Comparison of ENCODE assay signal across 25 mouse cellular contexts in genomic region chr16:23214314-23214713, GRCm38 (mm10). TPM values are rescaled to one million over a fixed set of nuclear protein-coding genes. Genes with fewer than 3 reads are reported as not detected.
DNase-seq lines count a peak whose midpoint lies in the region; ATAC-seq and TF ChIP-seq lines count a peak whose summit lies in the region.
"Had no signal": no experiment of that assay in that cellular context is flagged by ENCODE, and none has a peak within 500 bp of the region (broad histone marks: within the 10 kb centered on the region; RNA-seq: fewer than 3 reads in every experiment).

No protein-coding gene starts in this region.

- no peaks in the 10 kb centered on the region for H3K27me3 ChIP-seq in lung, embryonic 14.5 days (ENCODE audit: insufficient read depth, low read length)
- H3K27me3 ChIP-seq in CH12.LX (replicated peaks), result no peaks in the 10 kb centered on the region
- H3K27me3 ChIP-seq in stomach, postnatal 0 days (ENCODE audit: control insufficient read depth, insufficient read depth, low read length), result no peaks in the 10 kb centered on the region
- H3K27me3 ChIP-seq: embryonic facial prominence, embryonic 12.5 days; embryonic facial prominence, embryonic 15.5 days; forebrain, embryonic 13.5 days; heart, embryonic 15.5 days; hindbrain, embryonic 12.5 days; hindbrain, embryonic 15.5 days had no signal

- peaks cover 3% of the 10 kb centered on the region for H3K4me1 ChIP-seq in lung, embryonic 14.5 days (ENCODE audit: insufficient read depth)
- H3K4me1 ChIP-seq in CH12.LX (ENCODE audit: control insufficient read depth in 1 of 2, insufficient read depth in 2 of 2), result peaks cover 11 to 12% of the 10 kb centered on the region in 2 experiments
- no peaks in the 10 kb centered on the region for H3K4me1 ChIP-seq in stomach, postnatal 0 days (replicated peaks; ENCODE audit: control insufficient read depth, insufficient read depth)
- H3K4me1 ChIP-seq: embryonic facial prominence, embryonic 12.5 days; embryonic facial prominence, embryonic 15.5 days; forebrain, embryonic 13.5 days; hindbrain, embryonic 12.5 days; hindbrain, embryonic 15.5 days had no signal

- dilution Hi-C loops in CH12.LX (cut with MboI; ENCODE audit: extremely low pct_ligation_motif_present, extremely low pct_unique_long_range_greater_than_20kb, low sequenced_read_pairs), result no loop called here

- peak; percentile 87 for TF ChIP-seq EP300 in CH12.LX (IDR thresholded peaks at IDR 0.05; ENCODE audit: low read length)
- no peak for TF ChIP-seq EP300 in stomach, postnatal 0 days (optimal IDR thresholded peaks at IDR 0.05)

- no peak overlapping the region for H3K9ac ChIP-seq in lung, embryonic 14.5 days
- H3K9ac ChIP-seq in CH12.LX (ENCODE audit: insufficient read depth, low read depth), result no peak overlapping the region
- H3K9ac ChIP-seq in stomach, postnatal 0 days (ENCODE audit: low read length), result no peak overlapping the region
- H3K9ac ChIP-seq: embryonic facial prominence, embryonic 12.5 days; embryonic facial prominence, embryonic 15.5 days; forebrain, embryonic 13.5 days; heart, embryonic 12.5 days; heart, embryonic 15.5 days; hindbrain, embryonic 12.5 days; hindbrain, embryonic 15.5 days had no signal

- DNase-seq in heart, adult 11 months, result peak; percentile 87
- no peak for DNase-seq in heart, postnatal 10 days
- DNase-seq in lung, embryonic 14.5 days, result peak; percentile 21
- DNase-seq in lung, postnatal 10 days, result no peak
- peak; percentile 48 for DNase-seq in CH12.LX (ENCODE audit: extremely low read depth)
- peak; percentile 4 for DNase-seq in stomach, postnatal 0 days (ENCODE audit: low spot score)
- DNase-seq in ovary, postnatal 10 days (ENCODE audit: low spot score), result no peak
- DNase-seq: adrenal gland, adult 8-10 months; adrenal gland, postnatal 25 days; cerebellum, adult 18-20 months; cerebellum, adult 9-10 months; cerebellum, postnatal 14 days; gastrocnemius, postnatal 10 days; gastrocnemius, postnatal 36 days; heart, postnatal 14 days had no signal

- H3K9me3 ChIP-seq in lung, embryonic 14.5 days (ENCODE audit: low read depth, low read length), result no peaks in the 10 kb centered on the region
- no peaks in the 10 kb centered on the region for H3K9me3 ChIP-seq in CH12.LX (replicated peaks; ENCODE audit: low read length)
- no peaks in the 10 kb centered on the region for H3K9me3 ChIP-seq in stomach, postnatal 0 days (ENCODE audit: control insufficient read depth, low read length)
- H3K9me3 ChIP-seq: embryonic facial prominence, embryonic 15.5 days; forebrain, embryonic 13.5 days; heart, embryonic 12.5 days; heart, embryonic 15.5 days; hindbrain, embryonic 12.5 days; hindbrain, embryonic 15.5 days had no signal

- H3K27ac ChIP-seq in lung, embryonic 14.5 days (ENCODE audit: low read depth), result no peak overlapping the region
- H3K27ac ChIP-seq in CH12.LX (ENCODE audit: insufficient read depth, low read depth), result no peak overlapping the region
- no peak overlapping the region for H3K27ac ChIP-seq in stomach, postnatal 0 days (replicated peaks)
- H3K27ac ChIP-seq: embryonic facial prominence, embryonic 12.5 days; embryonic facial prominence, embryonic 15.5 days; forebrain, embryonic 13.5 days; heart, embryonic 15.5 days; hindbrain, embryonic 12.5 days; hindbrain, embryonic 15.5 days had no signal

- H3K36me3 ChIP-seq in lung, embryonic 14.5 days (ENCODE audit: insufficient read depth), result no peaks in the 10 kb centered on the region
- H3K36me3 ChIP-seq in CH12.LX (replicated peaks in 1 of 2; ENCODE audit: control insufficient read depth in 1 of 2, insufficient read depth in 1 of 2, low read length in 1 of 2), result no peaks in the 10 kb centered on the region
- no peaks in the 10 kb centered on the region for H3K36me3 ChIP-seq in stomach, postnatal 0 days (ENCODE audit: control insufficient read depth, insufficient read depth, low read length)
- H3K36me3 ChIP-seq: embryonic facial prominence, embryonic 12.5 days; embryonic facial prominence, embryonic 15.5 days; heart, embryonic 12.5 days; heart, embryonic 15.5 days; hindbrain, embryonic 12.5 days; hindbrain, embryonic 15.5 days had no signal

- TF ChIP-seq RAD21 in CH12.LX (IDR thresholded peaks at IDR 0.05; ENCODE audit: low read depth, low read length), result no peak

- H3K4me3 ChIP-seq in lung, embryonic 14.5 days (ENCODE audit: low read depth, low read length), result no peak overlapping the region
- no peak overlapping the region for H3K4me3 ChIP-seq in CH12.LX (replicated peaks in 1 of 3; ENCODE audit: low read depth in 2 of 3, low read length in 2 of 3, poor library complexity in 1 of 3)
- H3K4me3 ChIP-seq in stomach, postnatal 0 days (ENCODE audit: low read depth, low read length), result no peak overlapping the region
- H3K4me3 ChIP-seq: embryonic facial prominence, embryonic 12.5 days; embryonic facial prominence, embryonic 15.5 days; forebrain, embryonic 13.5 days; heart, embryonic 12.5 days; heart, embryonic 15.5 days; hindbrain, embryonic 12.5 days; hindbrain, embryonic 15.5 days had no signal

- H3K4me2 ChIP-seq in lung, embryonic 14.5 days, result no peak overlapping the region
- no peak overlapping the region for H3K4me2 ChIP-seq in CH12.LX (ENCODE audit: insufficient read depth, low read depth, poor library complexity, severe bottlenecking)
- no peak overlapping the region for H3K4me2 ChIP-seq in stomach, postnatal 0 days (replicated peaks; ENCODE audit: low read depth)
- H3K4me2 ChIP-seq: embryonic facial prominence, embryonic 12.5 days; embryonic facial prominence, embryonic 15.5 days; forebrain, embryonic 13.5 days; heart, embryonic 12.5 days; heart, embryonic 15.5 days; hindbrain, embryonic 12.5 days; hindbrain, embryonic 15.5 days had no signal

- intact Hi-C loops in heart, postnatal 10 days (cut with DNase I), result loop anchor here (2.0 kb wide), 1 partner anchor 40 kb away; no protein-coding TSS in a partner anchor

- peak; percentile 17; the same call in 1 of the 2 replicates for ATAC-seq in lung, embryonic 14.5 days (ENCODE audit: insufficient read depth)
- no peak for ATAC-seq in stomach, postnatal 0 days (ENCODE audit: low FRiP score, low TSS enrichment)
- ATAC-seq: activated CD4-positive, CD25-positive, alpha-beta regulatory T cell, adult 4 months; CD4-positive, CD25-positive, alpha-beta regulatory T cell, adult 4 months; forebrain, embryonic 13.5 days; forebrain, embryonic 16.5 days had no signal

- H3K79me2 ChIP-seq in CH12.LX (replicated peaks; ENCODE audit: control insufficient read depth, extremely low read depth, insufficient read depth, poor library complexity, severe bottlenecking), result no peaks in the 10 kb centered on the region

- no peak for TF ChIP-seq CTCF in lung, embryonic 14.5 days (IDR thresholded peaks at IDR 0.05; ENCODE audit: low read depth)
- TF ChIP-seq CTCF in CH12.LX (conservative IDR thresholded peaks at IDR 0.05 in 1 of 2, IDR thresholded peaks at IDR 0.05 in 1 of 2; ENCODE audit: low read depth in 2 of 2, low read length in 2 of 2), result no peak
- no peak for TF ChIP-seq CTCF in stomach, postnatal 0 days (IDR thresholded peaks at IDR 0.05; ENCODE audit: low read depth)

- TF ChIP-seq POLR2A in CH12.LX (IDR thresholded peaks at IDR 0.05; ENCODE audit: low read depth, low read length), result no peak

- WGBS in lung, embryonic 14.5 days, result 71% methylated on average over 7 of the region's 7 CpGs
- WGBS in stomach, postnatal 0 days, result 72% methylated on average over 7 of the region's 7 CpGs

- in situ Hi-C loops in CH12.LX (cut with MboI; ENCODE audit: low pct_ligation_motif_present, low pct_unique_long_range_greater_than_20kb, low sequenced_read_pairs), result no loop called here

TF ChIP-seq in CH12.LX, 34 proteins besides CTCF, POLR2A, EP300 and RAD21:
- no peak for TF ChIP-seq CHD1 (IDR thresholded peaks at IDR 0.05; ENCODE audit: low read depth, low read length)
- peak; percentile 44 for TF ChIP-seq BHLHE40 (IDR thresholded peaks at IDR 0.05; ENCODE audit: low read depth, low read length)
- no peak for TF ChIP-seq NRF1 (IDR thresholded peaks at IDR 0.05; ENCODE audit: low read depth, low read length)
- no peak for TF ChIP-seq HCFC1 (IDR thresholded peaks at IDR 0.05; ENCODE audit: low read depth, low read length)
- no peak for TF ChIP-seq MYC (IDR thresholded peaks at IDR 0.05; ENCODE audit: low read depth, low read length)
- TF ChIP-seq JUND (conservative IDR thresholded peaks at IDR 0.05; ENCODE audit: low read depth, low read length), result peak; percentile 56; the same call in 1 of the 2 replicates
- TF ChIP-seq KAT2A (IDR thresholded peaks at IDR 0.05; ENCODE audit: insufficient replicate concordance, low read length), result no peak
- peak; percentile 72 for TF ChIP-seq ETS1 (conservative IDR thresholded peaks at IDR 0.05; ENCODE audit: low read depth, low read length)
- TF ChIP-seq SIN3A (IDR thresholded peaks at IDR 0.05; ENCODE audit: low read length), result no peak
- TF ChIP-seq RCOR1 (conservative IDR thresholded peaks at IDR 0.05; ENCODE audit: low read depth, low read length), result no peak
- 0 out of 2 replicates have a peak, but pooled peaks have one; percentile 39 for TF ChIP-seq TCF12 (IDR thresholded peaks at IDR 0.05; ENCODE audit: low read depth, low read length)
- TF ChIP-seq IRF4 (IDR thresholded peaks at IDR 0.05; ENCODE audit: low read depth, low read length), result peak; percentile 72
- peak; percentile 28; the same call in 1 of the 2 replicates for TF ChIP-seq JUN (IDR thresholded peaks at IDR 0.05; ENCODE audit: insufficient read depth, low read depth, low read length)
TF ChIP-seq in CH12.LX: peak in this region for 6.

RNA-seq across cellular contexts. Expression of gene St6gal1, which starts 10.2 kb away (rescaled TPM):
- total RNA-seq in heart, postnatal 10 days (2021), result 10 to 100 TPM; 14.4 to 17.9 TPM
- polyA plus RNA-seq in lung, embryonic 14.5 days (2014; fragmentation: Nextera tagmentation; extraction: Ambion mirVana), result 58.8 and 60.3 TPM in 2 replicates
- total RNA-seq in CH12.LX (2012; rRNA removed) (60.6 and 64.5 TPM in 2 replicates), CH12.LX (2014; rRNA removed) (56.8 and 67.8 TPM in 2 replicates)
- 156 and 168 TPM in 2 replicates for polyA plus RNA-seq in CH12.LX (2012; ENCODE audit: insufficient read length, low read depth)
- polyA plus RNA-seq in stomach, postnatal 0 days (2015; fragmentation: Nextera tagmentation; extraction: Ambion mirVana), result 7.7 and 7.9 TPM in 2 replicates

Comparison
In these comparisons a context has a peak if more than half of its experiments do, and no peak if none do; other contexts are left out.
1. DNase-seq: peak in heart, adult 11 months (single experiment), lung, embryonic 14.5 days (single experiment), CH12.LX (single experiment) and stomach, postnatal 0 days (single experiment); none in heart, postnatal 10 days (0 of 2), lung, postnatal 10 days (single experiment) and ovary, postnatal 10 days (single experiment).